ENCODE assay signal across 17 mouse cellular contexts in genomic region chr13:112382457-112382856, GRCm38 (mm10).
A peak's percentile ranks its signal among the peaks of the same experiment; 100 is the strongest.
DNase-seq lines count a peak whose midpoint lies in the region; ATAC-seq lines count a peak whose summit lies in the region.
"Had no signal": no experiment of that assay in that cellular context is flagged by ENCODE, and none has a peak within 500 bp of the region (broad histone marks: within the 10 kb centered on the region; RNA-seq: fewer than 3 reads in every experiment).

No protein-coding gene starts in this region.

- peak overlapping the region; percentile 10; the same call in 1 of the 2 replicates for H3K27ac ChIP-seq in embryonic facial prominence, embryonic 11.5 days (replicated peaks; ENCODE audit: low read depth, low read length)
- peak overlapping the region; percentile 64; the same call in 1 of the 2 replicates for H3K27ac ChIP-seq in limb, embryonic 13.5 days
- H3K27ac ChIP-seq: hindbrain, embryonic 14.5 days; kidney, postnatal 0 days; liver, embryonic 15.5 days; macrophage; midbrain, embryonic 15.5 days had no signal

- no peak overlapping the region for H3K9ac ChIP-seq in embryonic facial prominence, embryonic 11.5 days (replicated peaks; ENCODE audit: low read length)
- no peak overlapping the region for H3K9ac ChIP-seq in limb, embryonic 13.5 days
- H3K9ac ChIP-seq: hindbrain, embryonic 14.5 days; liver, embryonic 15.5 days; midbrain, embryonic 15.5 days had no signal

- DNase-seq in heart, postnatal 10 days, result peak; percentile 19 to 27
- DNase-seq in heart, postnatal 36 days, result no peak
- DNase-seq in NIH3T3 (ENCODE audit: low read depth), result peak; percentile 45
- DNase-seq in embryonic facial prominence, embryonic 11.5 days (ENCODE audit: low spot score), result no peak
- no peak for DNase-seq in layer of hippocampus, adult 8-10 months (ENCODE audit: low spot score in 2 of 2)
- DNase-seq: cerebellum, postnatal 25 days; gastrocnemius, postnatal 14 days; layer of hippocampus, adult 9-11 months; spleen, adult 18-20 months had no signal

- no peaks in the 10 kb centered on the region for H3K27me3 ChIP-seq in embryonic facial prominence, embryonic 11.5 days (ENCODE audit: control insufficient read depth, insufficient read depth, low read length)
- H3K27me3 ChIP-seq in limb, embryonic 13.5 days, result no peaks in the 10 kb centered on the region
- H3K27me3 ChIP-seq: liver, embryonic 15.5 days; midbrain, embryonic 15.5 days had no signal

- no peak for ATAC-seq in embryonic facial prominence, embryonic 11.5 days (replicated peaks; ENCODE audit: insufficient number of reproducible peaks, low FRiP score, low TSS enrichment, low read depth)
- ATAC-seq in limb, embryonic 13.5 days (ENCODE audit: low FRiP score, low read depth), result peak; percentile 41; the same call in 1 of the 2 replicates
- ATAC-seq in CD4-positive, CD25-positive, alpha-beta regulatory T cell, adult 4 months, result no peak
- ATAC-seq: midbrain, embryonic 15.5 days had no signal

- no peak overlapping the region for H3K4me3 ChIP-seq in embryonic facial prominence, embryonic 11.5 days (ENCODE audit: low read depth, low read length)
- H3K4me3 ChIP-seq in limb, embryonic 13.5 days, result no peak overlapping the region
- H3K4me3 ChIP-seq: erythroblast, embryonic 14.5 days; liver, embryonic 15.5 days; midbrain, embryonic 15.5 days had no signal

- intact Hi-C loops in heart, postnatal 10 days (cut with DNase I), result no loop called here
- intact Hi-C loops in heart, postnatal 36 days (cut with DNase I), result no loop called here

- no peaks in the 10 kb centered on the region for H3K4me1 ChIP-seq in embryonic facial prominence, embryonic 11.5 days (ENCODE audit: control insufficient read depth, insufficient read depth, low read length)
- H3K4me1 ChIP-seq in limb, embryonic 13.5 days, result peaks cover 14% of the 10 kb centered on the region
- H3K4me1 ChIP-seq: liver, embryonic 15.5 days; midbrain, embryonic 15.5 days had no signal

- no peaks in the 10 kb centered on the region for H3K36me3 ChIP-seq in embryonic facial prominence, embryonic 11.5 days (replicated peaks; ENCODE audit: control insufficient read depth, insufficient read depth, low read depth, low read length)
- H3K36me3 ChIP-seq in limb, embryonic 13.5 days, result no peaks in the 10 kb centered on the region
- H3K36me3 ChIP-seq: liver, embryonic 15.5 days; midbrain, embryonic 15.5 days had no signal

- 60% methylated on average over 4 of the region's 4 CpGs for WGBS in embryonic facial prominence, embryonic 11.5 days
- WGBS in limb, embryonic 13.5 days, result 55% methylated on average over 4 of the region's 4 CpGs

- no peaks in the 10 kb centered on the region for H3K9me3 ChIP-seq in embryonic facial prominence, embryonic 11.5 days (replicated peaks; ENCODE audit: control insufficient read depth, low read length)
- no peaks in the 10 kb centered on the region for H3K9me3 ChIP-seq in limb, embryonic 13.5 days
- H3K9me3 ChIP-seq: liver, embryonic 15.5 days; midbrain, embryonic 15.5 days had no signal

- no peak overlapping the region for H3K4me2 ChIP-seq in embryonic facial prominence, embryonic 11.5 days (ENCODE audit: low read depth, low read length)
- no peak overlapping the region for H3K4me2 ChIP-seq in limb, embryonic 13.5 days (replicated peaks)
- H3K4me2 ChIP-seq: hindbrain, embryonic 14.5 days; liver, embryonic 15.5 days; midbrain, embryonic 15.5 days had no signal

Comparison
In these comparisons a context has a peak if more than half of its experiments do, and no peak if none do; other contexts are left out.
1. DNase-seq: peak in heart, postnatal 10 days (2 of 2) and NIH3T3 (single experiment); none in heart, postnatal 36 days (0 of 2), embryonic facial prominence, embryonic 11.5 days (single experiment) and layer of hippocampus, adult 8-10 months (0 of 2).